ENCODE assay signal across 13 mouse cellular contexts in genomic region chr6:88041221-88041620, GRCm38 (mm10). TPM values are rescaled to one million over a fixed set of nuclear protein-coding genes. Genes with fewer than 3 reads are reported as not detected.
DNase-seq lines count a peak whose midpoint lies in the region; ATAC-seq lines count a peak whose summit lies in the region.
"Had no signal": no experiment of that assay in that cellular context is flagged by ENCODE, and none has a peak within 500 bp of the region (broad histone marks: within the 10 kb centered on the region; RNA-seq: fewer than 3 reads in every experiment).

No protein-coding gene starts in this region.

- H3K36me3 ChIP-seq in midbrain, embryonic 14.5 days (ENCODE audit: control insufficient read depth, insufficient read depth, low read length), result 0 out of 2 replicates have a peak, but pooled peaks cover 4% of the 10 kb centered on the region
- peaks cover 3% of the 10 kb centered on the region; the same call in 1 of the 2 replicates for H3K36me3 ChIP-seq in neural tube, embryonic 15.5 days
- peaks cover 9% of the 10 kb centered on the region; the same call in 1 of the 2 replicates for H3K36me3 ChIP-seq in kidney, embryonic 14.5 days (ENCODE audit: control insufficient read depth, insufficient read depth, low read length)

- H3K4me1 ChIP-seq in midbrain, embryonic 14.5 days (ENCODE audit: control insufficient read depth, insufficient read depth, low read length), result peaks cover 20% of the 10 kb centered on the region
- peaks cover 46% of the 10 kb centered on the region for H3K4me1 ChIP-seq in neural tube, embryonic 15.5 days
- peaks cover 13% of the 10 kb centered on the region for H3K4me1 ChIP-seq in kidney, embryonic 14.5 days (ENCODE audit: control insufficient read depth, insufficient read depth, low read length)

- no peak for ATAC-seq in midbrain, embryonic 14.5 days (ENCODE audit: low FRiP score, low TSS enrichment)
- ATAC-seq in neural tube, embryonic 15.5 days (ENCODE audit: low FRiP score), result no peak
- ATAC-seq in kidney, embryonic 14.5 days (ENCODE audit: low FRiP score, low TSS enrichment), result no peak
- ATAC-seq: CD4-positive, CD25-positive, alpha-beta regulatory T cell, adult 4 months; midbrain, embryonic 16.5 days had no signal

- no peaks in the 10 kb centered on the region for H3K27me3 ChIP-seq in midbrain, embryonic 14.5 days (ENCODE audit: control insufficient read depth, insufficient read depth, low read length)
- H3K27me3 ChIP-seq in neural tube, embryonic 15.5 days (replicated peaks), result no peaks in the 10 kb centered on the region
- H3K27me3 ChIP-seq in kidney, embryonic 14.5 days (ENCODE audit: control insufficient read depth, insufficient read depth, low read length), result no peaks in the 10 kb centered on the region
- H3K27me3 ChIP-seq: lung, embryonic 15.5 days had no signal

- peak; percentile 34 to 47 for DNase-seq in heart, adult 18-20 months
- no peak for DNase-seq in heart, postnatal 25 days (ENCODE audit: low spot score)
- peak; percentile 62 for DNase-seq in NIH3T3 (ENCODE audit: low read depth)
- DNase-seq in cerebellum, postnatal 25 days, result peak; percentile 50 to 66
- peak; percentile 14 to 21 for DNase-seq in heart, postnatal 14 days
- no peak for DNase-seq in midbrain, embryonic 14.5 days
- DNase-seq: adrenal gland, postnatal 10 days; thymus, postnatal 4 days had no signal

- no peak overlapping the region for H3K4me2 ChIP-seq in midbrain, embryonic 14.5 days (ENCODE audit: low read length)
- no peak overlapping the region for H3K4me2 ChIP-seq in neural tube, embryonic 15.5 days
- H3K4me2 ChIP-seq in kidney, embryonic 14.5 days (replicated peaks; ENCODE audit: low read depth, low read length), result no peak overlapping the region
- H3K4me2 ChIP-seq: lung, embryonic 15.5 days had no signal

- intact Hi-C loops in heart, postnatal 25 days (cut with DNase I), result no loop called here
- intact Hi-C loops in heart, postnatal 14 days (cut with DNase I), result no loop called here

- no peak overlapping the region for H3K4me3 ChIP-seq in midbrain, embryonic 14.5 days (replicated peaks; ENCODE audit: low read depth, low read length)
- no peak overlapping the region for H3K4me3 ChIP-seq in neural tube, embryonic 15.5 days (replicated peaks)
- H3K4me3 ChIP-seq in kidney, embryonic 14.5 days (ENCODE audit: low read length), result no peak overlapping the region
- H3K4me3 ChIP-seq: lung, embryonic 15.5 days had no signal

- no peaks in the 10 kb centered on the region for H3K9me3 ChIP-seq in midbrain, embryonic 14.5 days (ENCODE audit: control insufficient read depth, low read length)
- no peaks in the 10 kb centered on the region for H3K9me3 ChIP-seq in neural tube, embryonic 15.5 days (replicated peaks)
- H3K9me3 ChIP-seq in kidney, embryonic 14.5 days (ENCODE audit: control insufficient read depth, low read length), result no peaks in the 10 kb centered on the region
- H3K9me3 ChIP-seq: lung, embryonic 15.5 days had no signal

- 82% methylated on average over 4 of the region's 4 CpGs for WGBS in midbrain, embryonic 14.5 days
- WGBS in neural tube, embryonic 15.5 days, result 78% methylated on average over 4 of the region's 4 CpGs
- 80% methylated on average over 4 of the region's 4 CpGs for WGBS in kidney, embryonic 14.5 days

- no peak overlapping the region for H3K9ac ChIP-seq in midbrain, embryonic 14.5 days (replicated peaks; ENCODE audit: low read length)
- no peak overlapping the region for H3K9ac ChIP-seq in neural tube, embryonic 15.5 days (replicated peaks)
- no peak overlapping the region for H3K9ac ChIP-seq in kidney, embryonic 14.5 days (ENCODE audit: low read depth, low read length)
- H3K9ac ChIP-seq: lung, embryonic 15.5 days had no signal

- no peak overlapping the region for H3K27ac ChIP-seq in midbrain, embryonic 14.5 days (replicated peaks; ENCODE audit: low read depth, low read length)
- H3K27ac ChIP-seq in neural tube, embryonic 15.5 days (replicated peaks), result no peak overlapping the region
- H3K27ac ChIP-seq in kidney, embryonic 14.5 days (ENCODE audit: low read depth, low read length), result no peak overlapping the region
- H3K27ac ChIP-seq: lung, embryonic 15.5 days had no signal

RNA-seq across cellular contexts. Expression of gene Rab7, which starts 3.8 kb away (rescaled TPM):
- total RNA-seq in heart, adult 18-20 months (2021), result 100 to 1,000 TPM; 271 to 283 TPM
- total RNA-seq in heart, postnatal 25 days (2021), result 100 to 1,000 TPM; 292 to 305 TPM
- 100 to 1,000 TPM; 265 to 272 TPM for total RNA-seq in heart, postnatal 14 days (2021)
- 328 and 378 TPM in 2 replicates for polyA plus RNA-seq in midbrain, embryonic 14.5 days (2014; fragmentation: Nextera tagmentation; extraction: Ambion mirVana)
- polyA plus RNA-seq in neural tube, embryonic 15.5 days (2015; fragmentation: Nextera tagmentation; extraction: Ambion mirVana), result 352 and 355 TPM in 2 replicates
- 151 and 222 TPM in 2 replicates for polyA plus RNA-seq in kidney, embryonic 14.5 days (2014; fragmentation: Nextera tagmentation; extraction: Ambion mirVana)

RNA-seq across cellular contexts. Expression of gene Rpn1, which starts 43.1 kb away (rescaled TPM):
- total RNA-seq in heart, adult 18-20 months (2021), result 100 to 1,000 TPM; 104 to 108 TPM
- 100 to 1,000 TPM in 1 of 2 experiments, 10 to 100 TPM in 1; 95.7 to 115 TPM for total RNA-seq in heart, postnatal 25 days (2021)
- total RNA-seq in heart, postnatal 14 days (2021), result 100 to 1,000 TPM in 1 of 2 experiments, 10 to 100 TPM in 1; 99.5 to 107 TPM
- polyA plus RNA-seq in midbrain, embryonic 14.5 days (2014; fragmentation: Nextera tagmentation; extraction: Ambion mirVana), result 251 and 290 TPM in 2 replicates
- 294 and 318 TPM in 2 replicates for polyA plus RNA-seq in neural tube, embryonic 15.5 days (2015; fragmentation: Nextera tagmentation; extraction: Ambion mirVana)
- polyA plus RNA-seq in kidney, embryonic 14.5 days (2014; fragmentation: Nextera tagmentation; extraction: Ambion mirVana), result 294 and 402 TPM in 2 replicates

RNA-seq across cellular contexts. Expression of gene H1fx, which starts 59.8 kb away (rescaled TPM):
- total RNA-seq in heart, adult 18-20 months (2021), result 1 to 10 TPM in 1 of 2 experiments, under 1 TPM in 1; 0.94 to 1.1 TPM
- total RNA-seq in heart, postnatal 25 days (2021), result 1 to 10 TPM; 1.7 to 2.7 TPM
- total RNA-seq in heart, postnatal 14 days (2021), result 1 to 10 TPM; 6.5 to 7.1 TPM
- 27.6 and 30.7 TPM in 2 replicates for polyA plus RNA-seq in midbrain, embryonic 14.5 days (2014; fragmentation: Nextera tagmentation; extraction: Ambion mirVana)
- polyA plus RNA-seq in neural tube, embryonic 15.5 days (2015; fragmentation: Nextera tagmentation; extraction: Ambion mirVana), result 23.4 and 37.1 TPM in 2 replicates
- polyA plus RNA-seq in kidney, embryonic 14.5 days (2014; fragmentation: Nextera tagmentation; extraction: Ambion mirVana), result 38.2 and 45.8 TPM in 2 replicates
- polyA plus RNA-seq: CD4-positive, CD25-positive, alpha-beta regulatory T cell, adult 4 months had no signal

Comparison
In these comparisons a context has a peak if more than half of its experiments do, and no peak if none do; other contexts are left out.
1. DNase-seq: peak in heart, adult 18-20 months (2 of 2), NIH3T3 (single experiment), cerebellum, postnatal 25 days (2 of 2) and heart, postnatal 14 days (2 of 2); none in heart, postnatal 25 days (single experiment) and midbrain, embryonic 14.5 days (single experiment).